Mouse (Mus musculus) ES-Bruce4 (cell line): Measurements from ENCODE around the gene Ptpn13.

Experiments used
- CTCF ChIP-seq: IDR thresholded peaks from one replicate; pipeline ENCODE4 v1.8.1; 2011; ENCODE audit warnings: low read depth, low read length
- EP300 ChIP-seq: IDR thresholded peaks from 2 replicates; pipeline ENCODE4 v1.6.1; 2011; ENCODE audit warnings: low read depth, low read length; ENCODE audit not compliant: insufficient read depth
- POLR2A ChIP-seq: IDR thresholded peaks from one replicate; pipeline ENCODE4 v1.8.1; 2011; ENCODE audit warnings: low read length; ENCODE audit not compliant: insufficient read depth

GRCm38 (mm10) chr5:103418886-103419285 is 6.1 kb upstream of the Ptpn13 start:
- TF ChIP-seq CTCF (no peak), EP300 (no peak), POLR2A (no peak)
